Mouse (Mus musculus): ENCODE results near the gene Gp2.

The Gp2 gene

DNA sequence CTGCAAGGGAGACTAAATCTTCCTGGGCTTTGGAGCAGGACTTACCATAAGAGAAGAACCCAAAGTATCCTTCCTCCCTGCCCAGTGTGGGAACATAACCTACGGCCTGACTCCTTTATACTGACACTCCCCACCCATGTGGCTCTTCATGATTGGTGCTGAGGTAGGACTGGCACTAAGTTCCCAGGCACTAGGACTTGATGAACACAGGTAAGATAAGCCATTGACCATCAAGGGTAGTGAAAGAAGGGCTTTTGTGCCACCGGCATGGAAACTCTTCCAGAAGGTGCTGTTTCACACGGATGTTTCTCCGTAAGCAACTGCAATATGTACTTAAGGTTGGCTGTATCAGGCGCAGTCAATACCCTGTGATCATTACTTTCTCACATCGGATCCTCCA lies at the start of gene Gp2:
Gp2 (minus strand) TSS at position 101 of the 400 bp plus-strand sequence.
- no peak for DNase-seq

GRCm38 (mm10) chr7:119490041-119490780 lies 31.1 kb upstream of the Gp2 start:
- no peak for DNase-seq

DNA sequence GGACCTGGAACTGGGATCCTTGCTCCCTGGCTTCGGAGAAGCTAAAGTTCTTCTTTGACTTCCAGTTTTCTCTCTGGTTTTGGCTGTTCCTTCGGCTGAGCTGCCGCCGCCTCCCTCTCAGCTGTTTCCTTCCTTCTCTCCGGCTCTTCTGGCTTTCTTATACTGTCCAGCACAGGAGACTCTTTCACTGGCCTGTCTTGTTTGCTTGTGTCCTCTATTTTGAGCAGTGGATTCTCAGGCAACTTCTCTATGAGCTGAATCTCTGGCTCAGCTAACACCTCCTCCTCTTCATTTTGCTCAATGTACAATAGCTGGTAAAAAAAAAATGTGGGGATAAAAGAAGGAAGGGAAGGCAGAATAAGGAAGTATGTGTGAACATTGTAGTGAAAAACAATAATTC lies 27.6 kb upstream of the Gp2 start:
- DNase-seq: no peak

DNA sequence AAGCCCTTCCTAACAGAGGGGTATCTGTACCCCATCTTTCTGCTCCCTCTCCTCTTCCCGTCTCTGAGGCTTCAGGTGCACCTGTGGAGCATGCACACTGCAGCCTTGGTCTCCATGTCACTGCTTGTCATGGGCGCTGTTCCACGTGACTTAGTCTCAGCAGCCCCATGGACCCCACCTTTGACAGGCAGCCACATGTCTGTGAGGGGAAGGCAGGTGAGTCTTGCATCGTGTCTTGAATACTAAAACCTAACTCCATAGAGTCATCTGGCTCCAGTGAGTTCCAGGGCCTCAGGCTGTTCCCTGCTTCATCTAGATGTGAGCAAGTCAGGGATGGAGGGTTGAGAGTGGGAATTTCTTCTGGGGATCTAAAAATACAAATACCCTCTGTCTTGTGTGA lies 25.1 kb upstream of the Gp2 start:
- DNase-seq: no peak

DNA sequence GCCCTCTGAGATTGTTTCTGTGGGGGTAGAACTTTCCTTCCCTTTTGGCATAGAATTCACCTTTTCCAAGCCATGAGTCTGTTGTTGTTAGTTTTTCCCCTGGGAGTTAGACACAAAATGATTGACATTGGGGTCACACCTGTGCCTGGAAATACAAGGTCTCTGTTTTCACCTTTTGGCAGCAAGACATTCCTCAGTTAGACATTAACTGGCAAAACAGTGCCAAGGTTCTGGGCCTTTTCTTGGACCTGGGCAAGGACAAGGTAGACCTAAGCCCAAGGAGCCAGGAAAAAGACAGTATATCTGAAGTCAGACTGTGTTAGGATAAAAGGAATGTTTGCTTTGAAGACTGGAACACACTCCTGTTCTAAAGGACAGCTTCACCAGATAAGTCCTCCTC lies 20.2 kb upstream of the Gp2 start, which contains the start of gene Umod:
Umod (minus strand) TSS at position 27 of the 400 bp plus-strand sequence.
- no peak for DNase-seq

GRCm38 (mm10) chr7:119476500-119477389 lies 17.7 kb upstream of the Gp2 start:
- DNase-seq: no peak

- no peak for DNase-seq
Observed at GRCm38 (mm10) chr7:119454192-119454591, 4.9 kb downstream of the Gp2 start.

- no peak for DNase-seq
Observed at GRCm38 (mm10) chr7:119443849-119444248, 15.2 kb downstream of the Gp2 start.

DNA sequence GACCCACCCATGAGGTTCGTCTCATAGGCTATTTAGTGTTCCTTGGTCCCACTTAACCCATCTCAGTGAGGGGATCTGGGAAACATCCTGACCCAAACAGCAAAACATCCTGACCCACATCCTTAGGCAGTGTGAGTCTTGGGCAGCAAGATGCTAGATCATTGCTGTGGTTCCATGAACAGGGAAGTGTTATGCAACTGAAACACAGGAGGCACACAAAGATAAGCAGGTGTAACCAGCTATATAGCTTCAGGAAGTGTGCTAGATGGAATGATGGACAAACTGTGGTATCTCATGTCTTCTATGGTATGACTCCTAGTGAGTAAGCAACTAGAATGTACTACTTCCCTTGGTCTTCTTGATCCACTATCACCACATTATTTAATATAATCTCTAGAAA lies 17.1 kb downstream of the Gp2 start:
- no peak for DNase-seq

DNA sequence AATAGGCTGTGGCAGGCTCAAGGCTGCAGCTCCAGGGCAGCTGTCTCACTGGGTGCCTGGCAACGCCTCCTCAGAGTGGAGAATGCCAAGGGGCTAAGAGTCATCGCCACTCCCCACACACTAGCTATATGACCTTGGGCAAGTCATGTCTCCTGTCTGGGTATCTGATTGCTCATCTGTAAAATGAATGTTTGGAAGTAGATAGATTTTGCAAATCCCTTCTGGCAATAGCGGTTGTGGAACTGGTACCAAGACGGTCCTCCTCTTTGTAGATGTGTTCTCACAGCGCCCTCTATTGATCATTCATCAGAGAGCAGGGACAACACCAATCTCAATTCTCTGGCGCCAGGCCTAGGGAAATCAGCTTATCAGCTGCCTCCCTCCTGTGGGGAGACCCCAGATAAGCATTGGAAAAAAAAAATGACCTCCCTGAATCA lies 31.9 kb downstream of the Gp2 start:
- no peak for DNase-seq

GRCm38 (mm10) chr7:119420730-119421129 lies 38.4 kb downstream of the Gp2 start:
- no peak for DNase-seq

- no peak for DNase-seq
Observed at GRCm38 (mm10) chr7:119418523-119418922, 40.6 kb downstream of the Gp2 start.

DNA sequence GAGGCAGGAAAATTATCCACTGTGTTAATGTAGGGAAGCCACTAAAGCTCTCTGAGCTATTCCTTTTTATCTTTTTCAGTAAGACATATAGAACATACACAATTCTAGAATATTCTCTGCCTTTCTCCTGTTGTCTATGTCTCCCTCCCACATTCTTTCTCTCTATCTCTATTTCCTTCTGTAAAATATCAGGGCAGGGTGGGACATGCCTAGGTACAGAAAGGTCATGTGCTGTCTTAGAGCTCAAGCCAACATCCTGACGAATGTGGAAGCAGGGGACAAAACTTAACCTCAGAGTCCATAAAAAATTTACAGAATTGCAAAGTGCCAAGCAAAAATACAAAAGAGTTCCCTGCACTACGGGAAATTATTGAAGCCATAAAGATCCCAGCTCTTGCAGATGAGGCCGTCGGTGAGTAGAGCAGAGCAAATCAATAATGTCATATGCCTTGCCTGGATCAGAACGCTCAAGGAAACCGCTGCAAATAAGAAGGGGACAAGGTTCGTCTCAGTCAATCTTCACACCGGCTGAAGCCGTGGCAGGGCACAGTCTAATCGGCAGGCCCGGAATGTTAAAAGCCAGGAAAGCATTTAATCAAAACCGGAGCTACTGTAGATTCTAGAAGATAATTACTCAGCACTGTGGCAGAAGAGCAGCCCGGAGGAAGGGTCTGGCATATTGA lies 64.9 kb downstream of the Gp2 start:
- DNase-seq: no peak

Data from B cell, adult 2 months (primary cell).